Mouse (Mus musculus) naive thymus-derived CD4-positive, alpha-beta T cell, adult 2 months (primary cell): Measurements from ENCODE around the gene Npvf.
A peak's percentile ranks its signal among the peaks of the same experiment; 100 is the strongest.
"Not testable (repeated sequence)": the region's sequence is repeated elsewhere in the genome, so short reads cannot be mapped to it uniquely, and the experiment has no call there.

Experiments used
- DNase-seq: peaks from one replicate; pipeline ENCODE4 v3.0.0-alpha.2; 2011; ENCODE audit warnings: low read depth

Gene Npvf

GRCm38 (mm10) chr6:50639656-50640055 lies 14.6 kb downstream of the Npvf start:
- DNase-seq: no peak

DNA sequence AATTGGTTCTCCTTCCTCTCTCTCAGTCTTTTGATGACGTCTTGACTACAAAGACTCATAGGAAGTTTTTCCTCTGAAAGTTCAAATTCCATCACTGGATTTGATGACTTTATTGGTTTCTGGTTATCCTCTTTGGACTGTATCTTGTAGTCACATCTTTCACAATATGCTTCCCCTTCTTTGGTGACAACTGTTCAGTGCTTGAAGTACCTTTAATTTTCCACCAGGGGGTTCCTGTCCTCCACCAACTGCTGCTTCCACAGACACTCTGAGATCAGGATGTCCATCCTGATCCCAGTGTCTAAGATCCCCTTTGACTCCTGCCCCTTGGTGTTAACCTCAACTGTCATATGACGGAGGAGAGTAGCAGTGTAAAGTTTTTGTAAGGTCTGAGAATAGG lies 28.1 kb downstream of the Npvf start:
- DNase-seq: not testable (repeated sequence)

DNA sequence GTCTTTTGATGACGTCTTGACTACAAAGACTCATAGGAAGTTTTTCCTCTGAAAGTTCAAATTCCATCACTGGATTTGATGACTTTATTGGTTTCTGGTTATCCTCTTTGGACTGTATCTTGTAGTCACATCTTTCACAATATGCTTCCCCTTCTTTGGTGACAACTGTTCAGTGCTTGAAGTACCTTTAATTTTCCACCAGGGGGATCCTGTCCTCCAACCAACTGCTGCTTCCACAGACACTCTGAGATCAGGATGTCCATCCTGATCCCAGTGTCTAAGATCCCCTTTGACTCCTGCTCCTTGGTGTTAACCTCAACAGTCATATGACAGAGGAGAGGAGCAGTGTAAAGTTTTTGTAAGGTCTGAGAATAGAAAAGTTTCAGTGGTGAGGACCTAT lies 36.0 kb downstream of the Npvf start:
- DNase-seq: not testable (repeated sequence)

GRCm38 (mm10) chr6:50601620-50602019 lies 52.6 kb downstream of the Npvf start:
- DNase-seq: peak; percentile 85
